Comparison of ENCODE assay signal across 9 mouse cellular contexts in genomic region chr4:125300503-125301457, GRCm38 (mm10).
A peak's percentile ranks its signal among the peaks of the same experiment; 100 is the strongest.
DNase-seq lines count a peak whose midpoint lies in the region; ATAC-seq and TF ChIP-seq lines count a peak whose summit lies in the region.
"Had no signal": no experiment of that assay in that cellular context is flagged by ENCODE, and none has a peak within 500 bp of the region (broad histone marks: within the 10 kb centered on the region; RNA-seq: fewer than 3 reads in every experiment).

No protein-coding gene starts in this region.

- no peak overlapping the region for H3K9ac ChIP-seq in heart, adult 2 months (ENCODE audit: low read depth, low read length)
- no peak overlapping the region for H3K9ac ChIP-seq in forebrain, embryonic 11.5 days (ENCODE audit: low read length)

- no peaks in the 10 kb centered on the region for H3K4me1 ChIP-seq in heart, adult 2 months (ENCODE audit: control insufficient read depth, insufficient read depth, low read length)
- peaks cover 3% of the 10 kb centered on the region; the same call in 1 of the 2 replicates for H3K4me1 ChIP-seq in forebrain, embryonic 11.5 days (replicated peaks; ENCODE audit: control insufficient read depth, insufficient read depth, low read length)

- WGBS in heart, adult 2 months: 26% methylated on average over 33 of the region's 33 CpGs
- 25% methylated on average over 33 of the region's 33 CpGs for WGBS in forebrain, embryonic 11.5 days

- H3K36me3 ChIP-seq in heart, adult 2 months (ENCODE audit: control insufficient read depth, insufficient read depth, low read length): no peaks in the 10 kb centered on the region
- no peaks in the 10 kb centered on the region for H3K36me3 ChIP-seq in forebrain, embryonic 11.5 days (ENCODE audit: control insufficient read depth, insufficient read depth, low read length)
- H3K36me3 ChIP-seq: G1E had no signal

- peak; percentile 10 to 43 for DNase-seq in heart, adult 2 months
- no peak for DNase-seq in heart, postnatal 25 days (ENCODE audit: low spot score)
- DNase-seq in R1 (ENCODE audit: low read depth, low spot score): peak; percentile 88
- peak; percentile 91 for DNase-seq in forebrain, embryonic 11.5 days (ENCODE audit: low spot score)
- DNase-seq in hindlimb bud, embryonic 11.5 days (ENCODE audit: extremely low spot score, low read depth, low spot score): peak; percentile 62
- peak; percentile 82 for DNase-seq in lung, postnatal 10 days
- DNase-seq in retina, embryonic 14.5 days (ENCODE audit: low spot score): peak; percentile 89
- DNase-seq in left cerebral cortex, adult 18-20 months (ENCODE audit: low spot score in 2 of 2): no peak

- no peaks in the 10 kb centered on the region for H3K9me3 ChIP-seq in forebrain, embryonic 11.5 days (ENCODE audit: control insufficient read depth, low read length)

- no peak for TF ChIP-seq CTCF in heart, adult 2 months (IDR thresholded peaks at IDR 0.05)

- no peak for TF ChIP-seq POLR2A in heart, adult 2 months (IDR thresholded peaks at IDR 0.05; ENCODE audit: insufficient read depth, low read depth, low read length)

- no peak for ATAC-seq in forebrain, embryonic 11.5 days (replicated peaks; ENCODE audit: low FRiP score)

- intact Hi-C loops in heart, adult 2 months (cut with DNase I): no loop called here
- intact Hi-C loops in heart, postnatal 25 days (cut with DNase I): no loop called here

- no peak overlapping the region for H3K27ac ChIP-seq in heart, adult 2 months
- H3K27ac ChIP-seq in forebrain, embryonic 11.5 days (ENCODE audit: low read depth, low read length): no peak overlapping the region

- no peak for TF ChIP-seq EP300 in heart, adult 2 months (IDR thresholded peaks at IDR 0.05; ENCODE audit: insufficient read depth, low read depth, low read length)

- 0 out of 2 replicates have a peak overlapping the region, but pooled peaks have one; percentile 11 for H3K4me2 ChIP-seq in forebrain, embryonic 11.5 days (ENCODE audit: low read depth, low read length, severe bottlenecking)

- H3K79me2 ChIP-seq in heart, adult 2 months (replicated peaks; ENCODE audit: control insufficient read depth, insufficient read depth, low read length): no peaks in the 10 kb centered on the region

- H3K27me3 ChIP-seq in heart, adult 2 months (ENCODE audit: control insufficient read depth, insufficient read depth, low read length): no peaks in the 10 kb centered on the region; the same call in 1 of the 2 replicates
- H3K27me3 ChIP-seq in forebrain, embryonic 11.5 days (ENCODE audit: control insufficient read depth, insufficient read depth, low read length): no peaks in the 10 kb centered on the region; the same call in 1 of the 2 replicates

- no peak overlapping the region for H3K4me3 ChIP-seq in heart, adult 2 months
- no peak overlapping the region for H3K4me3 ChIP-seq in forebrain, embryonic 11.5 days (ENCODE audit: low read depth, low read length)

Comparison
In these comparisons a context has a peak if more than half of its experiments do, and no peak if none do; other contexts are left out.
1. DNase-seq: peak in heart, adult 2 months (2 of 2), R1 (single experiment), forebrain, embryonic 11.5 days (single experiment), hindlimb bud, embryonic 11.5 days (single experiment), lung, postnatal 10 days (single experiment) and retina, embryonic 14.5 days (single experiment); none in heart, postnatal 25 days (single experiment) and left cerebral cortex, adult 18-20 months (0 of 2).